Mouse (Mus musculus) embryo, embryonic 11.5 days (tissue): ENCODE measurements around the gene Scube2.

Source experiments
- DNase-seq: peaks from one replicate; pipeline ENCODE4 v3.0.0-alpha.2; 2012; ENCODE audit warnings: low read depth, low spot score

Gene Scube2

DNA sequence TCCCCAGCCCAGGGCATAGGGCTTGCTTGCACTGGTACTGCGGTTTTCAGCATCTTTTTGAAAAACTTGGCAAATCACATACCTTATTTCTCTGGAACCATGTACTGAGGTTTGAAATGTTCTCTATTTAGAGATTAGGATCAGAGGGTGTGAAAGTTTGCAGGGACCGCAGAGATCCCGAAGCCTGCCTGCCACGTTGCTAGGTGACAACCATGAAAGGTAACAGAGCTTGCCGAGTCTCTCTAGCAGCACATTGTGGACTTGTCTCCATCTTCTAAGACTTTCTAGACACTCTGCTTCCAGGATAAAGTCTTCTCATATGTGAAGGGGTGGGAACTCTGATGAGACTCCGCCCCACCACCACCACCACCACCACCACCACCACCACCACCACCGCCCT lies 13.5 kb downstream of the Scube2 start:
- no peak for DNase-seq

DNA sequence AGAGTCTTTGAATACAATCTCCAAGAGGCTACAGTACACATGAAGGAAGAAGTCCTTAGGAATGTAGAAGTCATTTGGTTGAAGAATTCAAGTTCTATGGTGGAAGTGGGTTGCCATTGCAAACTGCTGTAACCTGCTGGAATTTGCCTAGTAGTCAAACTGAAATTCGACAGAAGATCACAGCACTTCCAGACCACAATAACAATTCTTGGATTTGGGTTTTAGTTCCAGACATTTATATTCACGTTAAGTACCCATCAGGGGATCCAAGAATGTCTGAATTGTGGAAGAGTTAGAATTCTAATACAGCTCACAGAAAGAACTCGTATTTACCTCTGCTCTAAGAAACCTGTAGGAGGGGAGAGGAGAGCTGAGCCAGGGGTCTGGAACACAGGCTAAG lies 14.9 kb downstream of the Scube2 start:
- DNase-seq, result no peak

DNA sequence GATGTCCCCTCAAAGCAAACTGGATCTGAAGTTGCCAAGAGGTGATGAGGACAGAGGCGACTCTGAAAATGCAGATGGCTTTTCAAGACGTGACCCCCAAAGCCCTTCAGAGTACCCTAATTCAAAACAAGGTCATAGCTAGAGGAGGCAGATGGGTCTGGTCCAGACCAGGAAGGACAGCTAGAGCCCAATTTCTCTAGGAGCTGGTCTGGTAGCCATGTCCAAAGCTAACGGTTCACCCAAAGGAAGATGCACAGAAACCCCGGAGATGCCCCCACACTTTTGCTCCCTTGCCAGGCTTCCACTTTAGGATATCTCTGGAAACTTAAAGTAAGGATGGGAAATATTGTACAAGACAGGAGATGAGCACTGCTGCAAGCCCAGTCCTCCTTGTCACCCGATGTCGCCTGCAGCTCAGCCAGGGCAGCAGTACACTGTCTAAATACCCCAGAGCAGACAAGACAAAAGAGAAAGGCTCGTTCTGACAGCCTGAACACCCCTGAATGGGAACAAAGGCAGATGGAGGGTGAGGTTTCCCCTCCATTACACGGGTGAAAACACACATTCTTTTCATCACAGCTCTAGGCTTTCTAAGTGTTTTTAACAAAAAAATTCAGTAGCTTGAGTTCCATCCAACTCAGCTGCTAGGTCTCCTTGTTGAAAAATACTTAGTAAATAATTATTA lies 15.6 kb downstream of the Scube2 start:
- no peak for DNase-seq

- DNase-seq, result no peak
These were observed 16.4 kb downstream of the Scube2 start for GRCm38 (mm10) chr7:109848867-109849733.

GRCm38 (mm10) chr7:109844100-109844499 lies 21.4 kb downstream of the Scube2 start:
- no peak for DNase-seq

DNA sequence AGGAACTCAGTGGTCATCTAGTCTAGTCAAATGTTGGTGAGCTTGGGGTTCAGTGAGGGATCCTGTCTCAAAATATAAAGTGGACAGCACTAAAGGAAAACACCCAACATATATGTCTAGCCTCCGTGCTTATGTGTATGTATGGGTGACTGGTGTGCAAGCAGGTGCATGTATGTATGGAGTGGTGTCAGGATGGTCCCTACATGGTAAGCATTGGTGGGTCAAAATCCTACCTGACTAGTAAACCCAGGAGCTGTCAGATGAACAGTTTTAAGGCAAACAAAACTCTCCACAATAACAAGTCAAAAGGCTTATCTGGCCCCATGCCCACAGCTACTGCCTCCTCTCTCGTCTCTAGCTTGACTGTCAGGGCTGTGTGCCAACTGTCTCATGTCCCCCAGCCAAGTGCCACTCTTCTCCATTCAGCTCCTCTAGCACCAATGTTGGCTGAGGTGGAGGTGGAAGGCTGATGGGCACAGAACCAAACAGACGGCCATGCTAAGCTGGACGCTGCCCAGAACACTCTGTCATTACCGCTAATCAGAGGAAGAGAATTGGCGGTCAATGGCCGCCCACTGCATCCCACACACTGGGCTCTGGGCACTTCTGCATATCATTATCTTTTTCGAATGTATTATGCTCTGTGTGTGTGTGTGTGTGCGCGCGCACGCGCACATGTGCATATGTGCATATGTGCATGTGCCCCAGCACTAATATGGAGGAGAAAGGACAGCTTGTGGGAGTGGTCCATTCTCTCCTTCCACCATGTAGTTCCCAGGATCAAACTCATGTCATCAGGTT lies 23.7 kb downstream of the Scube2 start:
- no peak for DNase-seq

- DNase-seq, result no peak
These were observed 24.4 kb downstream of the Scube2 start for GRCm38 (mm10) chr7:109841031-109841430.

DNA sequence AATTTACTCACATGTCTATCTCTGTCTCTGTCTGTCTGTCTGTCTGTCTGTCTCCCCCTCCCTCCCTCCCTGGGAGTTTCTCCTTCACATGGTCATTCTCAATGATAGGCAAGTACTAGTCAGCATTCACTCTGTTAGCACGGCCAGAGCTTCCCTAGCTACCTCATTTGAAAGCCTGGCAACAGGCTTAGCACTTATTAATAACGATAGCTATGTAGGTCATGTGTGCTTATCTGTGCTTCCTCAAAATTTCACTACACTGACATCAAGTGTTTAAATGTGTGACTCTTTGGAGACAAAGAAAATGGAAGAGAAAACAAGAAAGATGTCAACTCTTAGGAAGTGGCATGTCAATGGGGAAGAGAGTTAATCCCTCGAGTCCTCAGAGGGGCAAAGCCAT lies 26.9 kb downstream of the Scube2 start:
- DNase-seq, result no peak

- no peak for DNase-seq
These were observed 27.8 kb downstream of the Scube2 start for GRCm38 (mm10) chr7:109837651-109838050.

GRCm38 (mm10) chr7:109834894-109835293 lies 30.6 kb downstream of the Scube2 start:
- DNase-seq, result no peak

GRCm38 (mm10) chr7:109831376-109831775 lies 34.1 kb downstream of the Scube2 start:
- DNase-seq, result no peak

DNA sequence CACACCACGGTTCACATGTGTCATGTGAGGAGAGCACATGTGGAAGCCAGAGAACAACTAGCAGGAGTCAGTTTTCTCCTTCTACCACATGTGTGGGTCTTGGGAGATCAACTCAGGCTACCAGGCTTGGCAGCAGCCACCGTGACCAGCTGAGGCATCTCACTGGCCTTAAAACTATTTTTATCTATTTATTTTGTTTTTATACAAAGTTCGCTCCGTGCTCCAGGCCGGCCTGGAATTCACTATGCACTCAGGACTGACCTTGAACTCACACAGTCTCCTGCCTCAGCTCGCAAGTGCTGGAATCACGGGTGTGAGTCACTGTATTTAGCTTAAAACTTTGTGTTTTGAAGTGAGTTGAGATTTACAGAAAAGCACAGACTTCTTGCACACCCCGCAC lies 38.6 kb downstream of the Scube2 start:
- DNase-seq, result no peak

- no peak for DNase-seq
These were observed 40.2 kb downstream of the Scube2 start for GRCm38 (mm10) chr7:109825293-109825692.

DNA sequence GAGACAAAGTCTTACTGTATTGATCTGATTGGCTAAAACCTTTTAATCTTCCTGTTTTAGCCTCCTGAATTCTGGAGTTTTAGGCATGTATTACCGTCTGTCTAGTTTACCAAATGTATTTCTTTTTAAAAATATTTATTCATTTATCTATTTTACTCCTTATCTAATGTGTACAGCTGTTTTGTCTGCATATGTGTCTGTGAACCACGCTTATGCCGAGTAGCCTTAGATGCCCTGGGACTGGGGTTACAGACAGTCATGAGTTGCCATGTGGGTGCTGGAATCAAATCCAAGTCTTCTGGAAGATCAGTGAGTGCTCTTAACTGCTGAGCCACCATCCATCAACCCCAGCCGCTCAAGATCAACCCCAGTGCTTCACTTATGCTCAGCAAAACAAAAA lies 46.9 kb downstream of the Scube2 start:
- DNase-seq, result no peak

- no peak for DNase-seq
These were observed 47.5 kb downstream of the Scube2 start for GRCm38 (mm10) chr7:109817954-109818353.

- DNase-seq, result peak; percentile 13
These were observed 51.9 kb downstream of the Scube2 start for GRCm38 (mm10) chr7:109813330-109814140.

GRCm38 (mm10) chr7:109807616-109808485 lies 57.6 kb downstream of the Scube2 start:
- no peak for DNase-seq

GRCm38 (mm10) chr7:109804843-109805242 lies 60.6 kb downstream of the Scube2 start:
- DNase-seq, result no peak

DNA sequence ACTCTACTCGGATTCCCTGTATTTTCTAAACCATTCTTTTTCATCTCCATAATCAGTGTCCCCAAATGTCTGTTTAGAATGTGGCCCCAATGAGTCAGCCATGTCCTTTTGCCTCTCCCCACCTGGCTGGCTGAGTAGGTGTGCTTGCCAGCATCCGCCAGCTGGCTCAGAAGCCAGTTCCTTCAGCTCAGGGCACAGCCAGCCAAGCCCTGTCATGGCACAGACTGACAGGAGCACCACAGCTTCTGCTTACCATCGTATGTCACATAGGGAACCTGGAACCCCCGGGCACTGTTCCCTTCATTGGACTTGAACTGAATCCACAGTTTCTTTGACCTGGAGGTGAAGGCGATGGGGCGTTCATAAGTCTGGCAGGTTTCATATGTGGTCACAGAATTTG lies 61.1 kb downstream of the Scube2 start:
- no peak for DNase-seq

GRCm38 (mm10) chr7:109803516-109803915 lies 62.0 kb downstream of the Scube2 start:
- DNase-seq, result no peak
